Mouse (Mus musculus) heart, adult 2 months (tissue): ENCODE data around the gene Irak4.
A peak's percentile ranks its signal among the peaks of the same experiment; 100 is the strongest.

ENCODE experiments used
- CTCF ChIP-seq: fragments of 200-600 bp; IDR thresholded peaks from 2 replicates; pipeline ENCODE4 v1.8.1; 2022; ENCODE audit warnings: antibody characterized with exemption, mild to moderate bottlenecking, moderate library complexity
- POLR2A ChIP-seq: fragments of 200-500 bp; IDR thresholded peaks from 2 replicates; pipeline ENCODE4 v1.6.1; 2011; ENCODE audit warnings: mild to moderate bottlenecking, low read depth, low read length, control low read depth; ENCODE audit not compliant: insufficient read depth

- TF ChIP-seq CTCF (peak; percentile 13; the same call in 1 of the 2 replicates), POLR2A (no peak)
Observed at GRCm38 (mm10) chr15:94628830-94629601, 85.6 kb downstream of the Irak4 start, which contains the start of gene Tmem117.
